Mouse (Mus musculus) olfactory bulb, adult 2 months (tissue): Measurements from ENCODE around the gene Zc3h13.

Experiments used
- CTCF ChIP-seq: fragments of 200-500 bp; IDR thresholded peaks from 2 replicates; pipeline ENCODE4 v1.5.1; 2012; ENCODE audit warnings: low read depth, mild to moderate bottlenecking, low read length, moderate library complexity; ENCODE audit not compliant: insufficient read depth
- POLR2A ChIP-seq: fragments of 200-500 bp; IDR thresholded peaks from 2 replicates; pipeline ENCODE4 v1.6.1; 2012; ENCODE audit warnings: mild to moderate bottlenecking, low read depth, low read length, moderate library complexity; ENCODE audit not compliant: insufficient read depth

DNA sequence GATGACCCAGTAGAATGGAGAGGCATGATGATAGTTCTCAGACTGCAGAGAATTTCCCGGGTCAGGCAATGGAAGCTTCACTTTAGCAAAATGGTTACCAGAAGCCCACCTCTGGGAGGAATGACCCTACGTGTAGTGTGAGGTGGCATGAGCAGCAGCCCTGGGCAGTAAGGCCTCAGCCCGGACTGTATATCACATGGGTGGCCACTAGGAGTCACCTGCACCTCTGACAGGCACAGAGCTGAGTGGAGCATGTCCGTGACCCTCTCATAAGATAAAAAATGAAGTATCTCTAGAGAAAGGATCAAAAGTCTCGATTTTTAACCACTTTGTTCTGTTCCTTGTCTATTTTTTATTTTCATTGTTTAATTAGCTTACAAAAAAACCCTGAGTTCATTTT, 27.7 kb upstream of the Zc3h13 start:
- TF ChIP-seq CTCF = no peak
- TF ChIP-seq POLR2A = no peak
